Mouse (Mus musculus): Measurements from ENCODE around the gene Mon1a. TPM values are rescaled to one million over a fixed set of nuclear protein-coding genes. Genes with fewer than 3 reads are reported as not detected.
A peak's percentile ranks its signal among the peaks of the same experiment; 100 is the strongest.

Gene Mon1a
- polyA plus RNA-seq, 1 experiment from 2014 or later: 12.6 TPM

DNA sequence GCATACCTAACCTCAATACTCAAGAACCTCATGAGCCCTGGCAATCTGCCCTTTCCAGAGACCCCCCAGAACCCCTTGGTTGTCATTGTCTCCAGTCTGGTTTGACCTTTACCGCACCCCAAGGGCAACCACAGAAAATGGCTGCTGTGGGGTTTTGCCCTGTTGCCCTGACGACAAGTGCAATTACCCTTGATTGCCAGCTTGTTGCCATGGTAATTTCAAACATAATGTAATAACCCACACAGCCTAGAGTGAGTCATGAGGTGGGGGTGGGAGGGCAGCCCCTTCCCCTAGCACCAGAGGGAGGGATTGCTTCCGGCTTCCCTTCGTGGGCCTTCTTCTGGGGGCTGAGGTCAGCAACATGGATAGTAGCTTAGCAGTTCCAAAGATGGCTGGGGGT is 44.3 kb downstream of the Mon1a start:
- H3K4me1 ChIP-seq: peaks cover 28% of the 10 kb centered on the region
- no peak overlapping the region for H3K4me2 ChIP-seq
- WGBS: 76% methylated on average over 4 of the region's 4 CpGs
- H3K27me3 ChIP-seq: peaks cover 30% of the 10 kb centered on the region
- no peaks in the 10 kb centered on the region for H3K36me3 ChIP-seq
- H3K9me3 ChIP-seq: no peaks in the 10 kb centered on the region
- H3K4me3 ChIP-seq: no peak overlapping the region
- ATAC-seq (ENCODE audit: borderline replicate concordance, extremely low read depth, low FRiP score, low TSS enrichment): no peak
- H3K9ac ChIP-seq: no peak overlapping the region
- no peak overlapping the region for H3K27ac ChIP-seq

DNA sequence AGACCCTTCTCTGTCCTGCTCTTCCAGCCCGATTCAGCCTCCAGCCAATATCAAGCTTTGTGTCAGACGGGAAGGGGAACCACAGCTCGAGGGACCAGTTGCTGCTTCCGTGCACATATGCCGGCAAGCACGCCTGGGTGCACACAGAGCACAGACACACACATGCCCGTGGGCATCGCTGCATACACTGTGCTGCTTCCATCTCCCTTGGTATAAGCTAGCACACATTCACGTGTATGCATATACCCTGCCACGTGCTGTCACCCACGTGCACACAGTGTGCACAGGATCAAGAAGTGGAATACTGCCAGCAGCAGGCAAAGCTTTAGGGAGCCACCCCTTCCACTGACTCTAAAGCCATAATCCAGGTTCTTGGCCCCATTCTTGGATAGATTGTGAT is 46.2 kb downstream of the Mon1a start:
- Histone ChIP-seq H3K9me3 (no peaks in the 10 kb centered on the region), H3K4me3 (no peak overlapping the region), H3K9ac (no peak overlapping the region), H3K4me2 (no peak overlapping the region), H3K27ac (no peak overlapping the region), H3K4me1 (peaks cover 15% of the 10 kb centered on the region), H3K27me3 (peaks cover 32% of the 10 kb centered on the region), H3K36me3 (no peaks in the 10 kb centered on the region)
- no peak for ATAC-seq (ENCODE audit: borderline replicate concordance, extremely low read depth, low FRiP score, low TSS enrichment)
- 81% methylated on average over 11 of the region's 11 CpGs for WGBS

DNA sequence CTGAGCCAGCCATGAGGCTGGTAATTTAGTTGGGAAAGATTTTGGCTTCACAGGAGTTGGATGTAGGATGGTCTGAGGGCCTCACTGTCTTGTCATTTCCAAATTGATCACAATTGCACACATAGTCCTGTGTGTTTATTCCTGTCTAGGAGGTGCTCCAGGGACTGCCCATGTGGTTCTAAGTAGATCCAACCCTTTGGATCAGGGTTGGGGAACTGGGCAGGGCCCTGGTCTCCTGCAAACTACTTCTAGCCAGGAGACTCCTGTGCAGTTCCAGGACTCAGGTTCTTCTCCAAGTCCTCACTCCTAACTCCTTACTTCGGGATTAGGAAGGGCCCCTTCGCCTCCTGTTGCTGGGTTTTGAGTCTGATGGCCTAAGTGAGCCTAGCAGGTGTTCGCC is 47.4 kb downstream of the Mon1a start, which contains the start of gene Camkv:
TSS of gene Camkv (plus strand) at position 301 of the 400 bp plus-strand sequence.
- peaks cover 15% of the 10 kb centered on the region for H3K4me1 ChIP-seq
- no peaks in the 10 kb centered on the region for H3K36me3 ChIP-seq
- peaks cover 32% of the 10 kb centered on the region for H3K27me3 ChIP-seq
- 11% methylated on average over 3 of the region's 3 CpGs for WGBS
- no peaks in the 10 kb centered on the region for H3K9me3 ChIP-seq
- ATAC-seq (ENCODE audit: borderline replicate concordance, extremely low read depth, low FRiP score, low TSS enrichment): no peak
- no peak within 1 kb of the TSS for H3K27ac ChIP-seq
- peak within 1 kb of the TSS; percentile 42 for H3K4me3 ChIP-seq
- H3K9ac ChIP-seq: peak within 1 kb of the TSS; percentile 49
- H3K4me2 ChIP-seq: peak within 1 kb of the TSS; percentile 96

DNA sequence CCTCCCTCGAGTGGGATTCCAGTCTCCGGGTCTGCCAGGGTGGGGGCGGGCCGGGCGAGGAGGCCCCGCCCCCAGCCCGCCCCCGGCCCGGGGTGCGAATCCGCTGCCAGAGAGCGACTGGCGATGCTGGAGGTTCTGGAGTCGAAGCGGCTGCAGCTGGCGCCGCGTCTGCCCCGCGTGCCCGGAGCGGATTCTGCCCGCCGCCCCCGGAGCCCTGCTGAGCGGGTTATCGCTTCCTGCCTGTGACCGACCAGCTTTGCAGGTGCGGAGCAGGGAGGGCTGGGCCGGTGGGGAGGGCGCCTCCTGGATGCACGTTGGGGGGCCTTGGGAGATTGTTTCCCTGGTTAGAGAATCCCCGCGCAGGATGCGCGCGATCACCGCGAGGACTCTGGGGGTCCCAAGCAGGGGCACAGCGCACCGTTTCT is 47.9 kb downstream of the Mon1a start:
- no peaks in the 10 kb centered on the region for H3K9me3 ChIP-seq
- WGBS: 2% methylated on average over 39 of the region's 41 CpGs
- H3K4me3 ChIP-seq: peak overlapping the region; percentile 42
- H3K36me3 ChIP-seq: no peaks in the 10 kb centered on the region
- peaks cover 15% of the 10 kb centered on the region for H3K4me1 ChIP-seq
- peak; percentile 37; the same call in 1 of the 2 replicates for ATAC-seq (ENCODE audit: borderline replicate concordance, extremely low read depth, low FRiP score, low TSS enrichment)
- peak overlapping the region; percentile 96 for H3K4me2 ChIP-seq
- H3K9ac ChIP-seq: peak overlapping the region; percentile 49
- H3K27ac ChIP-seq: no peak overlapping the region
- H3K27me3 ChIP-seq: peaks cover 32% of the 10 kb centered on the region

DNA sequence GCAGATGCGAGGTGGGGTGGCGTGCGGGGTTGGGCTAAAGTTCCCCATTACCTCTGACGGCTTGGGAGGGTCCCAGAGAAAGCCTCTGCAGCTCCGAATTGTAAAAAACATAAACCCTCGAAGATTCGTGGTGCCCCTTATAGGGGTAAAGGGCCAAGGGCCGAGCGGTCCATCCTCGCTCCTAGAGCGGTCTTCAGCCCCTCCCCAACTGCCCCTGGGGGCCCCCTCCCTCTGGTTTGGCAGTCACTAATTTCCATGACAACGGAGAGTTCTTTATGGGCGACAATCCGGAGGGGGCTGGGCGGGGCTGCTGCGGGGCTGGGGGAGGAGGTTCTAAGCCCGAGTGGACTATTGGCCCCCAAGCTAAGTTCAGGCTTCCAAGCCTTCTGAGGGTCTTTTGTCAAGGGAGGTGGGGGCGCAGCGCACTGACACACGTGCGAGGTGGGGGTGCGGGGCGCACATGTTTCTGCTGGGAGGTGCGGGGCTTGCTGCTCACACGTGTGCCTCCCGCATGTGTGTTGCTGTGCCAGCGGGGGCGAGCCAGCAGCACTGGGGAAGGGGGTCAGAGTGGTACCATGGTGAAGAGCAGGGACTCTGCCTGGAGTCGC is 48.4 kb downstream of the Mon1a start:
- 2% methylated on average over 28 of the region's 29 CpGs for WGBS
- Histone ChIP-seq H3K9me3 (no peaks in the 10 kb centered on the region), H3K4me1 (peaks cover 15% of the 10 kb centered on the region), H3K36me3 (no peaks in the 10 kb centered on the region), H3K9ac (peak overlapping the region; percentile 49), H3K4me3 (peak overlapping the region; percentile 42), H3K27ac (no peak overlapping the region), H3K27me3 (peaks cover 32% of the 10 kb centered on the region), H3K4me2 (peak overlapping the region; percentile 96)
- ATAC-seq (ENCODE audit: borderline replicate concordance, extremely low read depth, low FRiP score, low TSS enrichment): peak; percentile 23; the same call in 1 of the 2 replicates

DNA sequence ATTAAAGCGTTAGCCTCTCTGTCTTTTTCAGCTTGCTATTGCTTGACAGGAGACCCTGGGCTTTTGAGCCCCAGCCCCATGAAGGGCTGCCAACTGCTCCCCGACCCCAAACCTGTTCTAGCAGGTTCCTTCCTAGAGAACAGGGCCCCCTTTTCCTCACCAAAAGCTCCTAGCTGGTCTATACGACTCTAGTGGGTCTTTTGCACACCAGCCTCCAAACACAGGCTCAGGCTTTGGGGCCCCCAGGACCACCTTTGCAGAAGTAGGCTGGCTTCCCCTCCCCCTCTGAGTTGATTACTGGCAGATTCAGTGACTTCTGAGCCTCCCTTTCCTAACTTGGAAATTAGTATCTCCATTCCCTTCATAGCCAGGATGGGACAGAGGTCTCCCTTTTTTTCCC is 48.9 kb downstream of the Mon1a start:
- Histone ChIP-seq H3K9me3 (no peaks in the 10 kb centered on the region), H3K4me3 (no peak overlapping the region; the same call in 1 of the 2 replicates), H3K4me2 (peak overlapping the region; percentile 96), H3K4me1 (peaks cover 15% of the 10 kb centered on the region), H3K27me3 (peaks cover 32% of the 10 kb centered on the region), H3K27ac (no peak overlapping the region), H3K9ac (no peak overlapping the region), H3K36me3 (no peaks in the 10 kb centered on the region)
- 17% methylated on average over 3 of the region's 3 CpGs for WGBS
- no peak for ATAC-seq (ENCODE audit: borderline replicate concordance, extremely low read depth, low FRiP score, low TSS enrichment)

DNA sequence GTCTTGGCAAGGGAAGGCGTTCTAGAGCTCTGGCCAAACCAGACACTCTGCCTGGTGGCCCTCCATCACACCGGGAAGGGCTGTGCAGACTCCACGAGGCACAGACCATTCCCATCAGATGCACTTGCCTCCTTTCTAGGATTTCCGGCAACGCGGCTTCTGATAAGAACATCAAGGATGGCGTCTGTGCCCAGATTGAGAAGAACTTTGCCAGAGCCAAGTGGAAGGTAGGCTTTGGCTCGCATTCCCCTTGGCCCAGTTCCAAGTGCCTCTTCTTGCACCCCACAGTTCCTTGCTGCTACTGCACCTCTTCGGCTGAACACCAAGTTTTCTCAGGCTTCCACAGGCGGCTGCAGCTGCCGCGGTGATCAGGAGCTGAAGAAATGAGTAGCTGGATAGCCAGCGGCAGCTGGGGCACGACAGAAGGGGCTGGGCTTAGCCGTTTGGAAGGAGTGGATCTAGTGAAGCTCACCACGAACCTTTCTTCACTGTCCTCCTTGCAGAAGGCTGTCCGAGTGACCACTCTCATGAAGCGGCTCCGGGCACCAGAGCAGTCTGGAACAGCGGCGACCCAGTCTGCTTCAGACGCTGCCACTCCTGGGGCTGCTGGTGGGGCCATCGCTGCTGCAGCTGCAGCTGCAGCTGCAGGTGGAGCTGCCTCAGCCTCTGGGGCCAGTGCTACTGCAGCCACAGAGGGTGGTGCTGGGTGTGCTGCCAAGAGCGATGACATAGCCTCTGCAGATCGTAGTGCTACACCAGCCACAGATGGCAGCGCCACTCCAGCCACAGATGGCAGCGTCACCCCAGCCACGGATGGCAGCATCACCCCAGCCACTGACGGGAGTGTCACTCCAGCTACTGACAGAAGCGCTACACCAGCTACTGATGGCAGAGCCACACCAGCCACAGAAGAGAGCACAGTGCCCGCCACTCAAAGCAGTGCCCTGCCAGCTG is 59.6 kb downstream of the Mon1a start:
- WGBS: 76% methylated on average over 31 of the region's 31 CpGs

DNA sequence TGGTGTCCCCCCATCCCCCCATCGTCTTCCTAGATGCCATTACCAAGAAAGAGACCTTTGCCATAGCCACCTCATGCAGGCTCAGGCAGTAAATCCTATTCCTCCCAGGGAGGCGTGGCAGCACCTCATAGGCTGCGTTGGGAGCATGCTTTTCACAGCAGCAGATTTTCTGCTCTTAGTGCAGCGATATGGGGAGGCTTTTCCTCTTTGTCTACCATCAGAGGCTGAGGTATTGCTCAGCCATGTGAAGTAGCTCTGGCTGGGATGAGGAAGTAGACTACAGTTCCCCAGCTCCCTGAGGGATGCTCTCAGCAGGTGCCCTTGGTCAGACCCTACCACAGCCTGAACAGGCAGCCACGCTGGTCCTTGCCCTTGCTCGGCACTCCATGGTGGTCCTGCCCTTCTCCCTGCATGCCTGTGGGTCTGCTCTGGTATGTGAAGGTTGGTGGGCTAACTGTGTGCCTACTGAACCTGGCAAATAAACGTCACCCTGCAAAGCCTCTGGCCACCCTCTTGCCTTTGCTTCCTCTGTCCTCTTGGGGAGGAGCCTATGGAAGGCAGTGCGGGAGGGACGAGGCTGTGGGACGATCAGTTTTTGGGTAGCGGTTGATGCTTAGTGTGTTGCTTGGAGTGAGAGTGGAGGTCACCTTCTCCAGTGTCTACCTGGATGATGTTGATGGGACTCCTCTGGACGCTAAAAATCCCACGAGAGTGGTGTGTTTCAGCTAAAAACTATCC is 61.4 kb downstream of the Mon1a start:
- H3K27me3 ChIP-seq: no peaks in the 10 kb centered on the region
- ATAC-seq (ENCODE audit: borderline replicate concordance, extremely low read depth, low FRiP score, low TSS enrichment): no peak
- 80% methylated on average over 13 of the region's 13 CpGs for WGBS
- no peak overlapping the region for H3K4me2 ChIP-seq
- peaks cover 21% of the 10 kb centered on the region for H3K4me1 ChIP-seq
- H3K4me3 ChIP-seq: no peak overlapping the region
- H3K9ac ChIP-seq: no peak overlapping the region
- H3K27ac ChIP-seq: no peak overlapping the region
- no peaks in the 10 kb centered on the region for H3K36me3 ChIP-seq
- no peaks in the 10 kb centered on the region for H3K9me3 ChIP-seq

More for the DNA sequence above, 59.6 kb downstream of the Mon1a start:
- Histone ChIP-seq H3K9ac (no peak overlapping the region), H3K36me3 (no peaks in the 10 kb centered on the region), H3K4me3 (no peak overlapping the region), H3K27ac (no peak overlapping the region), H3K9me3 (no peaks in the 10 kb centered on the region), H3K27me3 (no peaks in the 10 kb centered on the region), H3K4me1 (peaks cover 18% of the 10 kb centered on the region), H3K4me2 (no peak overlapping the region)
- ATAC-seq (ENCODE audit: borderline replicate concordance, extremely low read depth, low FRiP score, low TSS enrichment): no peak

DNA sequence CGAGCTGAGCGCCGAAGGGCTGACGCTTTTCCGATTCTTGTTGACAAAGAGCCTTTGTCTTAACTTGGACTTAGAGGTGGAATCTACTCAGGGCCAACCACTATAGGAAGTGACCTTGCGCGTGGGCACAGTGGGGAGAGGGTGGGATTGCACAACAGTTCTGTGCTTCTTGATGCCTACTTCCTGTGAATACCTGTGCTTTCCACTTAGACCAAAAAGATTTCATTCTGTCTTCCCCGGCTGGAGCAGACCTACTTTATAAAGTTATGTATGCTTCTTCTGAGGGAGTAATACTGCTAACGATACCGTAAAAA is 61.9 kb downstream of the Mon1a start, which contains the start of gene Traip:
TSS of gene Traip (plus strand) at position 215 of the 314 bp plus-strand sequence.
- Histone ChIP-seq H3K9ac (peak within 1 kb of the TSS; percentile 63), H3K4me2 (peak within 1 kb of the TSS; percentile 73), H3K27ac (peak within 1 kb of the TSS; percentile 73), H3K4me1 (peaks cover 21% of the 10 kb centered on the region), H3K4me3 (peak within 1 kb of the TSS; percentile 68), H3K36me3 (no peaks in the 10 kb centered on the region), H3K9me3 (no peaks in the 10 kb centered on the region), H3K27me3 (no peaks in the 10 kb centered on the region)
- ATAC-seq (ENCODE audit: borderline replicate concordance, extremely low read depth, low FRiP score, low TSS enrichment): no peak
- WGBS: 87% methylated on average over 10 of the region's 10 CpGs

DNA sequence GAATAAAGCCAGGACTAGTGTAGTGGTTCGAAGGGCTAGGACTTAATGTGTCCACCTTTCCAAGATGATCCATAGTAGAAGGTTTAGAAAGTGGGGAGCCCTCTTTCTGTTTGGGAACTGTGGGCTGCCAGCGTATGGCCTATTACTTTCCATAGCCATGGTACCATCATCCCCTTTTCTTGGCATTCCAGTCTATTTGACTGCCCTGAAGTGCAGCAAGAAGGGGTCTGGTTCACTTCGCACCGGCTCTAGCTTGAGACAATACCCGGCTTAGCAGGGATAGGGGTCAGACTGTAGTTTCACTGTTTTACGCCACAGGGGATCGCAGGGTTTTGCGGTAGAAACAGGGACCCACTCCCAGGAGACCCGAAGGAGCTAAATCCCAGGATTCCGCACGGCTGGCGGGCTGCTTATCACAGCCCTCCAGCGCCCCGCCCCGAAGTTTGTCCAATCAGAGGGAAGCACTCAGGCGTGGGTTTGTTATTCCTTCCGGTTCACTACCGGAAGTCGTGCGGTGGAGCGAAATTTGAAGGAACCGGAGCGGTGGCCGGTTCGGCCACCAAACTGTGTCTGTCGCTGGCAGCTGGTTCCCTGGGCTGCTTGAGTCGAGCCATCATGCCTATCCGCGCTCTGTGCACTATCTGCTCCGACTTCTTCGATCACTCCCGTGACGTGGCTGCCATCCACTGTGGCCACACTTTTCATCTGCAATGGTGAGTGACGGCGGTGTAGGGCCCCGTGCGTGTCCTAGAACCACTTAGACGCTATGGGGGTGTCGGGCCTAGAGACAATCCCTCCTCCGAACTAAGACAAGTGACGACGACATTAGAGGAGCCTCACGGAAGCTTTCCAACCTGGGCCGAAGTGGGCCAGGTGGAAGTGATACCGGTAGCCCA is 62.8 kb downstream of the Mon1a start:
- H3K9me3 ChIP-seq: no peaks in the 10 kb centered on the region
- peak overlapping the region; percentile 73 for H3K4me2 ChIP-seq
- H3K27me3 ChIP-seq: no peaks in the 10 kb centered on the region
- H3K9ac ChIP-seq: peak overlapping the region; percentile 63
- no peaks in the 10 kb centered on the region for H3K36me3 ChIP-seq
- WGBS: 11% methylated on average over 45 of the region's 45 CpGs
- H3K4me3 ChIP-seq: peak overlapping the region; percentile 68
- peaks cover 23% of the 10 kb centered on the region for H3K4me1 ChIP-seq
- peak; percentile 94; the same call in 1 of the 2 replicates for ATAC-seq (ENCODE audit: borderline replicate concordance, extremely low read depth, low FRiP score, low TSS enrichment)
- H3K27ac ChIP-seq: peak overlapping the region; percentile 73

Measured in lung, embryonic 15.5 days (tissue).